Mouse (Mus musculus): ENCODE results near the gene Mmp24.
A peak's percentile ranks its signal among the peaks of the same experiment; 100 is the strongest.

Gene Mmp24

GRCm38 (mm10) chr2:155846930-155847329 is 71.8 kb downstream of the Mmp24 start:
- no peak for DNase-seq (ENCODE audit: extremely low read depth, insufficient read length, low spot score)

GRCm38 (mm10) chr2:155848291-155848690 is 73.1 kb downstream of the Mmp24 start:
- peak; percentile 65 for DNase-seq (ENCODE audit: extremely low read depth, insufficient read length, low spot score)

GRCm38 (mm10) chr2:155849464-155849863 is 74.3 kb downstream of the Mmp24 start:
- DNase-seq (ENCODE audit: extremely low read depth, insufficient read length, low spot score), result no peak

GRCm38 (mm10) chr2:155850120-155850519 is 75.0 kb downstream of the Mmp24 start:
- DNase-seq (ENCODE audit: extremely low read depth, insufficient read length, low spot score), result peak; percentile 74

- DNase-seq (ENCODE audit: extremely low read depth, insufficient read length, low spot score), result no peak
These were observed 77.4 kb downstream of the Mmp24 start for GRCm38 (mm10) chr2:155852536-155852935.

GRCm38 (mm10) chr2:155860102-155860501 is 85.0 kb downstream of the Mmp24 start:
- DNase-seq (ENCODE audit: extremely low read depth, insufficient read length, low spot score), result no peak

- no peak for DNase-seq (ENCODE audit: extremely low read depth, insufficient read length, low spot score)
These were observed 86.4 kb downstream of the Mmp24 start for GRCm38 (mm10) chr2:155861581-155861980.

GRCm38 (mm10) chr2:155862573-155863300 is 87.6 kb downstream of the Mmp24 start:
- no peak for DNase-seq (ENCODE audit: extremely low read depth, insufficient read length, low spot score)

GRCm38 (mm10) chr2:155863301-155863867 is 88.2 kb downstream of the Mmp24 start:
- no peak for DNase-seq (ENCODE audit: extremely low read depth, insufficient read length, low spot score)

Data from 3134 (cell line).